ENCODE assay signal across 12 mouse cellular contexts in the genomic region with DNA sequence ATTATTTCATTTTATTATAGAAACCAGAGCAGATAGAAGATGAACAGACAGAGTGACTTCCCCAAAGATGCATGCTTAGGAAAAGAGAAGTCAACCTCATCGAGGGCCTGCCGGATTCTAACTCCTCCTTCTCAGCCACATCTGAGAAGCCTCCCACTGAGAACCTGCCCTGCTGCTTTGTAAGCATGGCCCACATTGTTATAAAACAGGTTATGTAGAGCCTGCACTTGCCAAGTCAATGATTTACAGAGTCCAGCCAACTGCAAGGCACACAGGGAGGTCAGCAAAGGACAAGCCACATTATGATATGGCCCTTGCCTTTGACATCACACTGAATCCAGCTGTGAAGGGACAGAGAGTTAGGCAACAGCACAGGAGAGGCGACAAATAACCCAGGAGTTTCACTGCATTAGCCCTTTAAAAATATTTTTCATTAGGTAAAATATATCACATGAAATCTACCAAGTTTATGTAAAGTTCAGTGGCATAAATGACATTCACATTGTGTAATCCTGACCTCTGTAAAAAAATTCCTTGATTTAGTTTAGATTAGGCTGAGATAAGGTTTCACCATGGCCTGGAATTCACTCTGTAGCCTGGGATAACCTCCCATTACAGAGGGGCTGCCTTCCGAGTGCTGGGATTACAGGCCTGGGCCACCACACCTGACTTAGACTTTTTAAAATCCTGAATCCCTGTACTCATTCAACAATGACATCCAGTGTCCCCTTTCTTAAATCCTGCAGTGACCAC. TPM values are rescaled to one million over a fixed set of nuclear protein-coding genes. Genes with fewer than 3 reads are reported as not detected.
A peak's percentile ranks its signal among the peaks of the same experiment; 100 is the strongest.
DNase-seq lines count a peak whose midpoint lies in the region; ATAC-seq and TF ChIP-seq lines count a peak whose summit lies in the region.
"Had no signal": no experiment of that assay in that cellular context is flagged by ENCODE, and none has a peak within 500 bp of the region (broad histone marks: within the 10 kb centered on the region; RNA-seq: fewer than 3 reads in every experiment).

No protein-coding gene starts in this region.

- ATAC-seq in hematopoietic stem cell, adult 5-6 weeks (replicated peaks in 1 of 2; ENCODE audit: insufficient read depth in 1 of 2, low FRiP score in 2 of 2, low TSS enrichment in 1 of 2, low read depth in 1 of 2, poor library complexity in 2 of 2, severe bottlenecking in 2 of 2): peak; percentile 48 to 66; a peak in 3 of 4 replicates
- peak; percentile 75 for ATAC-seq in liver, embryonic 13.5 days (ENCODE audit: low read depth)
- peak; percentile 71 for ATAC-seq in megakaryocyte, adult 5-6 weeks (ENCODE audit: poor library complexity, severe bottlenecking)
- no peak for ATAC-seq in hindbrain, postnatal 0 days

- H3K9ac ChIP-seq in liver, embryonic 13.5 days: no peak overlapping the region
- no peak overlapping the region for H3K9ac ChIP-seq in hindbrain, postnatal 0 days (replicated peaks; ENCODE audit: low read length)
- H3K9ac ChIP-seq: heart, embryonic 15.5 days; midbrain, embryonic 12.5 days; neural tube, embryonic 15.5 days had no signal

- no peak for TF ChIP-seq CTCF in hindbrain, postnatal 0 days (IDR thresholded peaks at IDR 0.05; ENCODE audit: low read depth)

- no peaks in the 10 kb centered on the region for H3K27me3 ChIP-seq in liver, embryonic 13.5 days
- no peaks in the 10 kb centered on the region for H3K27me3 ChIP-seq in hindbrain, postnatal 0 days (ENCODE audit: insufficient read depth, low read length)
- H3K27me3 ChIP-seq: heart, embryonic 15.5 days; neural tube, embryonic 15.5 days had no signal

- 31% methylated on average over 4 of the region's 4 CpGs for whole genome bisulfite sequencing in liver, embryonic 13.5 days (ENCODE audit: insufficient replicate concordance)
- 34% methylated on average over 4 of the region's 4 CpGs for WGBS in hindbrain, postnatal 0 days

- H3K4me1 ChIP-seq in liver, embryonic 13.5 days (replicated peaks): no peaks in the 10 kb centered on the region
- no peaks in the 10 kb centered on the region for H3K4me1 ChIP-seq in hindbrain, postnatal 0 days (ENCODE audit: insufficient read depth, low read length)
- H3K4me1 ChIP-seq: heart, embryonic 15.5 days; midbrain, embryonic 12.5 days; neural tube, embryonic 15.5 days had no signal

- DNase-seq in kidney, adult 8-10 months: peak; percentile 86 to 96
- DNase-seq in liver, embryonic 13.5 days: no peak
- DNase-seq in B cell, adult 2 months: no peak
- no peak for DNase-seq in testis, postnatal 14 days (ENCODE audit: low spot score)
- no peak for DNase-seq in hindbrain, postnatal 0 days (ENCODE audit: low spot score)
- DNase-seq: spleen, adult 18-20 months had no signal

- no peak overlapping the region for H3K4me2 ChIP-seq in liver, embryonic 13.5 days
- no peak overlapping the region for H3K4me2 ChIP-seq in hindbrain, postnatal 0 days (ENCODE audit: low read depth, low read length)
- H3K4me2 ChIP-seq: heart, embryonic 15.5 days; midbrain, embryonic 12.5 days; neural tube, embryonic 15.5 days had no signal

- no peaks in the 10 kb centered on the region for H3K36me3 ChIP-seq in liver, embryonic 13.5 days
- H3K36me3 ChIP-seq in hindbrain, postnatal 0 days (ENCODE audit: insufficient read depth, low read length): no peaks in the 10 kb centered on the region
- H3K36me3 ChIP-seq: G1E; heart, embryonic 15.5 days; midbrain, embryonic 12.5 days; neural tube, embryonic 15.5 days had no signal

- no peaks in the 10 kb centered on the region for H3K9me3 ChIP-seq in liver, embryonic 13.5 days (replicated peaks)
- H3K9me3 ChIP-seq in hindbrain, postnatal 0 days (ENCODE audit: low read length): no peaks in the 10 kb centered on the region
- H3K9me3 ChIP-seq: G1E; heart, embryonic 15.5 days; midbrain, embryonic 12.5 days; neural tube, embryonic 15.5 days had no signal

- H3K27ac ChIP-seq in liver, embryonic 13.5 days: no peak overlapping the region
- no peak overlapping the region for H3K27ac ChIP-seq in hindbrain, postnatal 0 days
- H3K27ac ChIP-seq: heart, embryonic 15.5 days; midbrain, embryonic 12.5 days; neural tube, embryonic 15.5 days had no signal

- no peak overlapping the region for H3K4me3 ChIP-seq in liver, embryonic 13.5 days (replicated peaks)
- no peak overlapping the region for H3K4me3 ChIP-seq in hindbrain, postnatal 0 days (ENCODE audit: low read length)
- H3K4me3 ChIP-seq: heart, embryonic 15.5 days; midbrain, embryonic 12.5 days; neural tube, embryonic 15.5 days had no signal

RNA-seq across cellular contexts. Expression of a gene that starts 37.1 kb away (rescaled TPM):
- total RNA-seq in hematopoietic stem cell, adult 5-6 weeks (2017): 38.8 and 43.3 TPM in 2 replicates
- polyA plus RNA-seq in liver, embryonic 13.5 days (2015; fragmentation: Nextera tagmentation; extraction: Ambion mirVana): 20.7 and 27.9 TPM in 2 replicates
- total RNA-seq in megakaryocyte, adult 5-6 weeks (2015): 18.2 and 20.4 TPM in 2 replicates
- total RNA-seq in megakaryocyte, adult 5-6 weeks (2017): 20.1 and 22.7 TPM in 2 replicates
- total RNA-seq in hindbrain, postnatal 0 days (2014; rRNA removed): 50.1 and 53.5 TPM in 2 replicates
- 85.9 and 89.5 TPM in 2 replicates for polyA plus RNA-seq in hindbrain, postnatal 0 days (2015; fragmentation: Nextera tagmentation; extraction: Ambion mirVana)

Comparison
In these comparisons a context has a peak if more than half of its experiments do, and no peak if none do; other contexts are left out.
1. DNase-seq: peak in kidney, adult 8-10 months (2 of 2); none in liver, embryonic 13.5 days (single experiment), B cell, adult 2 months (0 of 2), testis, postnatal 14 days (single experiment) and hindbrain, postnatal 0 days (single experiment).